Mouse (Mus musculus) WW6 (cell line): ENCODE data around the gene Colgalt1.

Experiments used
- DNase-seq: peaks from one replicate; pipeline ENCODE4 v3.0.0-alpha.2; 2013; ENCODE audit warnings: low read depth, low spot score

Gene Colgalt1

GRCm38 (mm10) chr8:71627265-71628099, 16.7 kb downstream of the Colgalt1 start:
- DNase-seq, result no peak

DNA sequence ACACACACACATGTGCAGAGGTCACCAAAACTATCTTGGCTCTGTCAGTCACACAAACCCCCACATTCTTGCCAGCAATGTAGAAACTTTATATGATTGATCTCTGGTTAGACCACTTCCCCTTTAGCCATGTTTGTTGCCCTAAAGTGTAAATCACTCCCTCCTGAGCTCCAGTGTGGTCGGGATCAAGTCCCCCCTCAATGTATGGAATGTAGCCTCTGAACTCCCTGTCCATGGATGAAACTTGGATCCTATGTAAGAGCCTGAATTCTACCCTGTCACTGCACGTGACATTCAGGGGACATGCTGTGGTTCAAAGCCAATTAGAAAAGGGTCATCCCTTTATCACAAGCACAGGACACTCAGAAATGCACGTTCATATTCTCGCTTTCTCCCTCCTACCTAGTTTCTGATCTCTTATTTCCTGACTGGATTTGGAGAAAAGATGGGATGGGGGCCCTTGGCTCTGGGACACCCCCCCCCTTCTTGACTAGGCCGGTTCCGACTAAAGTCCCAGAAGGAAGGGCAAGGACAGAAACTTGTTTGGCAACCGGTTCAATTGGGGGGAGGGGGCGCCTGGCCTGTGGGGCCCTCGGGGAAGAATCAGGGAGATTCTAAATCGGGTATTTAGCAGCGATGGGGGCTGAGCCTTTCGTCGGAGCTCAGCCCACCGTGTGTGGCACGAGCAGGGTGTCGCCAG, 17.7 kb downstream of the Colgalt1 start:
- no peak for DNase-seq

DNA sequence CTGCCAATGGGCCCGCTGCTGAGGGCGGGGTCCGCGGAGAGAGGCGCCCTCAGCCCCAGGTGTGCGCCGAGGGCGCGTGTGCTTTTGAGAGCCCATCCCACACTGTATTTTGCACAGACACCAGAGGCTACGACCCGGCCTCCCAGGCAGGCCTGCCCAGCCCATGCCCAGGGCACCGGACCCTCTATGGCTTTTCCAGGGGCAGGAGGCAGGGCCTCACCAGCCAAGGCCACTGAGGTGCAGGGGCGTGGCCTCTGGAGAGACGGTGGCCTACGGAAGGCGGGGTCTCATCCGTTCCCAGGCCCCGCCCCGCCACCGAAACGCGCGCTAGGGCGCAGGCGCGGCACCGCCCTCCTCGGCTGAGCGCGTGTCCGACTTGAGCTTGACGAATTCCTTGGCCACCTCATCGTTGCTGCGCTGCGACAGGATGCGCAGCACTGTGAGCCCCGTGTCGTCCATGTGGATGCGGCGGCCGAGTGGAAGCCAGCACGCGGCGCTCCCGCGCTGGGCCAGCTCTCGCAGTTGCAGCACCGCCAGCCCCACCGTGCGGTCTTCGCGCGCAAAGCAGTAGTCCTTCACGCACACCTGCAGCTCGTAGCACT, 18.4 kb downstream of the Colgalt1 start:
- DNase-seq, result peak; percentile 90

DNA sequence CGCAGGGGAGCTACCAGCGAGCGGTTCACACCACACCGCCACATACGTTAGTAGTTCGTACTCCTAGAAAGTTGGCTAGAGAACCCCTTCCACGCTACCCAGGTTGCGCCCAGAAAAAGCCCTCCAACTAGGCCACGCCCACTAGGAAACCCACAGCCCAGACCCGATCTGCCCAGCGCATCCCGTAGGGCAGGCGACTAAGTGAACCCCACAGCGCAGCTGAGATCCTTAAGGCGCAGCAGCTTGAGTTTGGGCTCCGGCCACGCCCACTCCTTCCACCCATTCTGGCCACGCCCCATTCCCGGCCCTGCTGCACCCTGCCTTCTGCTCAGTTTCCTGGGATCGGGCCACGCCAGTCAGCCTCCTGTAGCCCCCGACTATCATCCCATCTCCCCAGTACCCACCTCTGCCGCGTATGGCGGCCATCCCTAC, 19.0 kb downstream of the Colgalt1 start:
- peak; percentile 61 for DNase-seq

DNA sequence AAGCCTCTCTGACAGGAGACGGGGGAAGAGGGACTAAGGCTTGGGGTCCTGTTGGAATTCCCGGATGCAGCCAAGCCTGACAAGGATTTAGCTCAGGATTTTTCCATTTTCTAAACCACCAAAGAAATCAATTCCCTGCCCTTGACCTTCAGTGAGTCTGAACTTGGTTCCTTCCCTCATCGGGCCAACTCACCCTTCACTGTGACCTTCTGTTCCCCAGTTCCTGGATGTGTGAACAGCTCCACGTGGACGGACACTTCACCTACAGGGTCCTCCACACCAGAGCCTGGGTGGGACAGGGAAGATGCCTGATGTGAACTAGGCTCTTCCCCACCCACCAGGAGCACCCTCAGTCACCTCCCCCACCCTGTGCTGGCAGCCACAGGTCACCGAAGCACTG, 20.0 kb downstream of the Colgalt1 start:
- no peak for DNase-seq

GRCm38 (mm10) chr8:71631897-71632296, 21.1 kb downstream of the Colgalt1 start:
- no peak for DNase-seq

- peak; percentile 72 for DNase-seq
These were observed 22.4 kb downstream of the Colgalt1 start for GRCm38 (mm10) chr8:71633164-71633563.

DNA sequence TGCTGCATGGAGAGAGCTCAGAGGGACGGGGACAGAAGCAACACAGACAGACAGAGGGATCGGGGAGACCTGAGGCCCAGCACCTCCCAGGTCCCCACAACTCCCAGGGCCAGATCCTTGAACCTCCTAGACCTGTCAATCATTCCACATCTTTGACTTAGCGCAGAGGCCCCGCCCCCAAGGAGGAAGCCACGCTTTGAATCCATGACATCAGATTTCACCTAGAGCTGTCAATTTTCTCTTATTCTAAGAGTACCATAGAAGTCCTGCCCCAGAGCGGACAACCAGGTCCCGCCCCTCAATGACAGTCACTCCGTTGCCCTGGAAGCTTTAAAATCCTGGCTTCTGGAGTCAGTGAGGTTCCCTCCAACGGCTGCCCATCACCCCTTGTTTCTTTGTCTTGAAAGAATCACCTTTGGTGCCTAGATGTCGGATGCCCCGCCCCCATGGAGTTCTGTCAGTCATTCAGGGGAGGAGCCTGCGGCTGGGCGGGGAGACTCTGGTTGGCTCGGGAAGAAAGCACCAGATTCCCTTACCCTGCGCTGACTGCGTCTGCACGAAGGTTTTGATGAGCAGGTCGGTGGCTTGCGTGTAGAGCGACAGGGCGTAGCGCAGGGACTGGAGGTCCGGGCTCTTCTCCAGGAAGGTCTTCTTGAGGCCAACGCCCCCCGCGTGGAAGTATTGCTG, 23.3 kb downstream of the Colgalt1 start:
- DNase-seq, result peak; percentile 84

- DNase-seq, result no peak
These were observed 26.6 kb downstream of the Colgalt1 start for GRCm38 (mm10) chr8:71637149-71638095.

- no peak for DNase-seq
These were observed 27.5 kb downstream of the Colgalt1 start for GRCm38 (mm10) chr8:71638321-71638720.

DNA sequence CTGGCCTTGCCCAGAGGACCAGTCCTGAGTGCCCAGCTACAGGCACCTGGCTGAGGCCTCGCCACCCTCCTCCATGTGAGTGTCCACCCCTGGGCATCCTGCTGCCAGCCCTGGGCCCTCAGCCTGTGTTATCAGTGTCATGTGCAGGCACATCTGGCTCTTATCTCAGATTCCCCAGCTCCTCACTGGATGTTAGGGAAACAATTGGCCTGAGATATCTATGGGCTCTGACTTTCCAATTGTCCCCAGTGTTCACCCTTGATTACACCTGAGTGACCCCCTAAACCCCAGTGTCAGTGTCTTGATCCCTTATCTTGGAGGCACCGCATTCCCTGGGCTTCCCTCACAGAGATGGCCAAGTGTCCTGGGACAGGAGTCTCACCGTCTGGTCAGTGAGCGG, 28.5 kb downstream of the Colgalt1 start:
- DNase-seq, result no peak

- DNase-seq, result no peak
These were observed 34.7 kb downstream of the Colgalt1 start for GRCm38 (mm10) chr8:71645510-71645909.

DNA sequence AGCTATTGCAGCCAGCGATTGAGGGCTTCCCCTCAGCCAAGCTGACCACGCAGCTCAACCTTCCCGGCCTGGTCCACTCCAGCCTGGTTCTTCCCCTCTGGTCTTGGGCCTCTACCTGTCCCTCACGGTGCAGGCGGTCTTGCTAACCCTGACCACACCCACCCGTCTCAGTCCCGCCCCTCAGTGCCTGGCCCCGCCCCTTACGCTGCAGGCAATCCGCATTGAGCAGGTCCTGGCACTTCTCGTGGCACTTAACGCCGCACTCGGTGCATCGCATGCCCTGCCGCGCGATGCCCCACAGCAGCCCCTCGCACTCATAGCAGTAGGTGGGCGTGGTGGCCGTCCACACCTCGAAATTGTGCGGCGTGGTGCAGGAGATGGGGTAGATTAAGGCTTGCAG, 43.8 kb downstream of the Colgalt1 start:
- DNase-seq, result peak; percentile 72

- no peak for DNase-seq
These were observed 47.0 kb downstream of the Colgalt1 start for GRCm38 (mm10) chr8:71657816-71658215.

DNA sequence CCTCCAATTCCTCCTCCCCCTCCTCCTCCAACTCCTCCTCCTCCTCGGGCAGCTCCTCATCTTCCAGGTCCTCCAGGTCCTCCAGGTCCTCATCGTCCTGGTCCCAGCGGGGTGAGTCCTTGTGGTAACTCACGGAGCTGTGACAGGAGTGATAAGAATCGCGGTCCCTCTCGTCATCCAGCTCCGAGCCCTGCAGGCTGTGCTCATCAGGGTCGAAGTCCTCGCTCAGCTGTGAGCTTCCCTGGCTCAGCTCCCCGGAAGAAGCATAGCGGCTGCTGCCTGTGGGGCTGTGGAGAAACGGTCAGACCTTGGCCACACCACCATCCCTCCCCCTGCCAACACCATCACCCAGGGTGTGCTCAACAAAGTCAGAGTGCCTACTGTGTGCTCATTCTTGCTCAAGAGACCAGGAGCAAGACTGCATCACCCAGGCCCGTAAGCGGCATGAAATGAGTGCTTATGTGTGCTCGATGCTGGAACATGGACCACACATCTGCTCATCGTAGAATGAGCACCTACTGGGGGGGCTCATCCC, 47.8 kb downstream of the Colgalt1 start:
- DNase-seq, result no peak

- no peak for DNase-seq
These were observed 49.0 kb downstream of the Colgalt1 start for GRCm38 (mm10) chr8:71659751-71660150.

DNA sequence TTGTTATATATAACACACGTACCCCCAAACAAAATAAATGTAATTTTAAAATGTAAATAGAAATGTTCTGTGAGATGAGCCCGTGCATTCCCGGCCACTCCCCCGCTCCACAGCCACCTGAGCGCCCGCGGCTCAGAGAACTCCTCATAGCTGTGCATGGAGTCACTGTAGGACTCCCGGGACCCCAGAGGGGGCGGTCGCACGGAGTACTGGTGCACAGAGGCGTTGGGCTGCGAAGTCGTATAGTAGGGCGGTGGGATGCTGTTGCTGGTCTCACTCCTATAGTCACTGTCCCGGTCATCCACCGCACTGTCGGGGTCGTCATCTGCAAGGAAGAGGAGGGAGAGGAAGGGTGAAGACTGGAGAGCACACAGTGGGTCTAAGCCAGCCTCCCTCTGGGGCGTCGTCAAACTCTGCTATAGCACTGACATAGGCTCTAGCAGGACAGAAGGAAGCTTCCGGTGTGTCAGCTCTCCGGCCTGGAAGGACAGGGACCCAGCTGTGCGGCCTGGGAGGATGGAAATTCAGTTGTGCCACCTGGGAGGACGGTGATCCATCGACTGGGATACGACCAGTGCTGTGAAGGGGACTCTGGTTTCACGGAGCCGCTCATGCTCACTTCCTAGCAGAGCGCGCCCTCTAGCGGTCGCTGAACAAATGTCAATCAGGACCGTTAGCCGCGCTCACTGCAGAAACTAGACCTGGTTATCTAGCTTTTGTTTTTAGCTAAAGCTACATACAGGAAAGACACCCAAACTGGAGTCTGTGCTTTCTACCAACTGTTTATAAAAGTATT, 49.7 kb downstream of the Colgalt1 start:
- peak; percentile 73 for DNase-seq

GRCm38 (mm10) chr8:71665331-71666130, 54.7 kb downstream of the Colgalt1 start:
- DNase-seq, result peak; percentile 86

- no peak for DNase-seq
These were observed 56.1 kb downstream of the Colgalt1 start for GRCm38 (mm10) chr8:71666855-71667254.
